Mouse (Mus musculus) midbrain, embryonic 12.5 days (tissue): ENCODE measurements around the gene Gm14412. TPM values are rescaled to one million over a fixed set of nuclear protein-coding genes. Genes with fewer than 3 reads are reported as not detected.

Experiments used
- polyA plus RNA-seq: library from polyadenylated mRNA; unstranded; fragments of >200 nt; fragmentation: Nextera tagmentation; extraction: Ambion mirVana; gene quantifications from 2 replicates; pipeline ENCODE4 v1.2.1, GENCODE M21; 2016

Gene Gm14412
- polyA plus RNA-seq, 1 experiment from 2014 or later: 0.45 TPM

Other genes with a start within 250 kb of the Gm14412 start
- gene Gm14401, start 250.0 kb downstream of the Gm14412 start, polyA plus RNA-seq: not detected in 2 replicates
- gene Gm14410, start 117.9 kb downstream of the Gm14412 start, polyA plus RNA-seq: 29.1 and 29.8 TPM in 2 replicates
- not detected in 2 replicates for gene Gm14409, start 57.3 kb downstream of the Gm14412 start, polyA plus RNA-seq
- gene Gm14418, start 74.0 kb upstream of the Gm14412 start, polyA plus RNA-seq: 7.9 and 8.6 TPM in 2 replicates
- 8.2 and 12.1 TPM in 2 replicates for gene Zfp970, start 140.4 kb upstream of the Gm14412 start, polyA plus RNA-seq
- 3.7 and 5.2 TPM in 2 replicates for gene Gm14403, start 173.9 kb upstream of the Gm14412 start, polyA plus RNA-seq